Mouse (Mus musculus): ENCODE results near the gene Gatc. TPM values are rescaled to one million over a fixed set of nuclear protein-coding genes. Genes with fewer than 3 reads are reported as not detected.
A peak's percentile ranks its signal among the peaks of the same experiment; 100 is the strongest.
"Not testable (repeated sequence)": the region's sequence is repeated elsewhere in the genome, so short reads cannot be mapped to it uniquely, and the experiment has no call there.

Gatc gene
- polyA plus RNA-seq, 1 experiment from 2014 or later = 30.0 TPM

- Histone ChIP-seq H3K9me3 (no peaks in the 10 kb centered on the region), H3K27me3 (no peaks in the 10 kb centered on the region), H3K4me2 (replicated peaks) (peak within 1 kb of the TSS; percentile 61), H3K36me3 (peaks cover 29% of the 10 kb centered on the region), H3K27ac (peak within 1 kb of the TSS; percentile 91), H3K4me3 (peak within 1 kb of the TSS; percentile 87), H3K4me1 (peaks cover 21% of the 10 kb centered on the region), H3K9ac (peak within 1 kb of the TSS; percentile 94)
- under 1% methylated on average over 76 of the region's 97 CpGs for WGBS
- ATAC-seq (ENCODE audit: insufficient number of reproducible peaks, insufficient read depth, low FRiP score, low TSS enrichment) = peak; percentile 84
These were observed 13.9 kb downstream of the Gatc start, which contains the start of gene Srsf9 for GRCm38 (mm10) chr5:115326875-115327609. Srsf9 (plus strand) TSS chr5:115327177.

GRCm38 (mm10) chr5:115326256-115326831, 14.6 kb downstream of the Gatc start:
- Histone ChIP-seq H3K4me3 (peak overlapping the region; percentile 87), H3K4me2 (replicated peaks) (peak overlapping the region; percentile 61), H3K9me3 (no peaks in the 10 kb centered on the region), H3K27me3 (no peaks in the 10 kb centered on the region), H3K36me3 (peaks cover 22% of the 10 kb centered on the region), H3K9ac (peak overlapping the region; percentile 94), H3K4me1 (peaks cover 21% of the 10 kb centered on the region), H3K27ac (peak overlapping the region; percentile 91)
- 27% methylated on average over 11 of the region's 11 CpGs for WGBS
- 0 out of 2 replicates have a peak, but pooled peaks have one; percentile 13 for ATAC-seq (ENCODE audit: insufficient number of reproducible peaks, insufficient read depth, low FRiP score, low TSS enrichment)

GRCm38 (mm10) chr5:115319004-115319940, 21.7 kb downstream of the Gatc start:
- under 1% methylated on average over 22 of the region's 22 CpGs for WGBS

GRCm38 (mm10) chr5:115317645-115318328, 23.2 kb downstream of the Gatc start:
- Histone ChIP-seq H3K4me3 (0 out of 2 replicates have a peak overlapping the region, but pooled peaks have one; percentile 1), H3K27ac (peak overlapping the region; percentile 95), H3K9me3 (no peaks in the 10 kb centered on the region), H3K27me3 (no peaks in the 10 kb centered on the region), H3K36me3 (no peaks in the 10 kb centered on the region), H3K9ac (no peak overlapping the region), H3K4me1 (peaks cover 44% of the 10 kb centered on the region), H3K4me2 (replicated peaks) (peak overlapping the region; percentile 37)
- under 1% methylated on average over 10 of the region's 10 CpGs for WGBS
- peak; percentile 55 for ATAC-seq (ENCODE audit: insufficient number of reproducible peaks, insufficient read depth, low FRiP score, low TSS enrichment)

More at GRCm38 (mm10) chr5:115319004-115319940, 21.7 kb downstream of the Gatc start:
- Histone ChIP-seq H3K4me1 (peaks cover 35% of the 10 kb centered on the region), H3K9ac (peak overlapping the region; percentile 52), H3K4me2 (replicated peaks) (peak overlapping the region; percentile 76), H3K4me3 (peak overlapping the region; percentile 32), H3K36me3 (no peaks in the 10 kb centered on the region), H3K27ac (peak overlapping the region; percentile 77), H3K27me3 (no peaks in the 10 kb centered on the region), H3K9me3 (no peaks in the 10 kb centered on the region)
- peak; percentile 30; the same call in 1 of the 2 replicates for ATAC-seq (ENCODE audit: insufficient number of reproducible peaks, insufficient read depth, low FRiP score, low TSS enrichment)

GRCm38 (mm10) chr5:115316968-115317644, 23.9 kb downstream of the Gatc start:
- peaks cover 45% of the 10 kb centered on the region for H3K4me1 ChIP-seq
- H3K36me3 ChIP-seq = no peaks in the 10 kb centered on the region
- no peaks in the 10 kb centered on the region for H3K9me3 ChIP-seq
- 3% methylated on average over 14 of the region's 14 CpGs for WGBS
- H3K4me3 ChIP-seq = 0 out of 2 replicates have a peak overlapping the region, but pooled peaks have one; percentile 1
- peak overlapping the region; percentile 58 for H3K9ac ChIP-seq
- ATAC-seq (ENCODE audit: insufficient number of reproducible peaks, insufficient read depth, low FRiP score, low TSS enrichment) = peak; percentile 54; the same call in 1 of the 2 replicates
- no peaks in the 10 kb centered on the region for H3K27me3 ChIP-seq
- peak overlapping the region; percentile 95 for H3K27ac ChIP-seq
- H3K4me2 ChIP-seq (replicated peaks) = peak overlapping the region; percentile 37

- no peak for ATAC-seq (ENCODE audit: insufficient number of reproducible peaks, insufficient read depth, low FRiP score, low TSS enrichment)
- no peak overlapping the region for H3K27ac ChIP-seq
- no peak overlapping the region for H3K9ac ChIP-seq
These were observed 27.4 kb downstream of the Gatc start for GRCm38 (mm10) chr5:115313668-115313943.

GRCm38 (mm10) chr5:115312816-115313667, 27.9 kb downstream of the Gatc start:
- H3K27ac ChIP-seq = no peak overlapping the region
- H3K4me2 ChIP-seq (replicated peaks) = no peak overlapping the region
- no peaks in the 10 kb centered on the region for H3K36me3 ChIP-seq

More at GRCm38 (mm10) chr5:115313668-115313943, 27.4 kb downstream of the Gatc start:
- H3K4me3 ChIP-seq = no peak overlapping the region
- H3K27me3 ChIP-seq = no peaks in the 10 kb centered on the region
- no peaks in the 10 kb centered on the region for H3K9me3 ChIP-seq
- no peak overlapping the region for H3K4me2 ChIP-seq (replicated peaks)
- peaks cover 35% of the 10 kb centered on the region for H3K4me1 ChIP-seq
- H3K36me3 ChIP-seq = no peaks in the 10 kb centered on the region
- 29% methylated on average over 5 of the region's 5 CpGs for WGBS

GRCm38 (mm10) chr5:115312354-115312753, 28.6 kb downstream of the Gatc start:
- WGBS = 80% methylated on average over 4 of the region's 4 CpGs
- peaks cover 22% of the 10 kb centered on the region for H3K4me1 ChIP-seq
- H3K4me3 ChIP-seq = no peak overlapping the region
- no peaks in the 10 kb centered on the region for H3K36me3 ChIP-seq
- H3K27ac ChIP-seq = no peak overlapping the region
- H3K9ac ChIP-seq = no peak overlapping the region
- H3K4me2 ChIP-seq (replicated peaks) = no peak overlapping the region
- ATAC-seq (ENCODE audit: insufficient number of reproducible peaks, insufficient read depth, low FRiP score, low TSS enrichment) = no peak
- H3K9me3 ChIP-seq = no peaks in the 10 kb centered on the region
- H3K27me3 ChIP-seq = no peaks in the 10 kb centered on the region

More at GRCm38 (mm10) chr5:115312816-115313667, 27.9 kb downstream of the Gatc start:
- WGBS = 65% methylated on average over 10 of the region's 10 CpGs
- peaks cover 29% of the 10 kb centered on the region for H3K4me1 ChIP-seq
- no peak for ATAC-seq (ENCODE audit: insufficient number of reproducible peaks, insufficient read depth, low FRiP score, low TSS enrichment)
- no peak overlapping the region for H3K9ac ChIP-seq
- H3K27me3 ChIP-seq = no peaks in the 10 kb centered on the region
- no peak overlapping the region for H3K4me3 ChIP-seq
- no peaks in the 10 kb centered on the region for H3K9me3 ChIP-seq

- not testable (repeated sequence) for H3K9ac ChIP-seq; H3K9me3 ChIP-seq; H3K27ac ChIP-seq; H3K27me3 ChIP-seq; H3K4me3 ChIP-seq; ATAC-seq (ENCODE audit: insufficient number of reproducible peaks, insufficient read depth, low FRiP score, low TSS enrichment)
- peak overlapping the region; percentile 74; the same call in 1 of the 2 replicates for H3K4me2 ChIP-seq (replicated peaks)
- H3K4me1 ChIP-seq = peaks cover 22% of the 10 kb centered on the region
- 82% methylated on average over 7 of the region's 7 CpGs for WGBS
- peaks cover 19% of the 10 kb centered on the region for H3K36me3 ChIP-seq
These were observed 38.8 kb downstream of the Gatc start for GRCm38 (mm10) chr5:115302190-115302589.

- WGBS = 24% methylated on average over 13 of the region's 13 CpGs
- peak overlapping the region; percentile 62 for H3K9ac ChIP-seq
- no peaks in the 10 kb centered on the region for H3K27me3 ChIP-seq
- H3K4me1 ChIP-seq = peaks cover 22% of the 10 kb centered on the region
- ATAC-seq (ENCODE audit: insufficient number of reproducible peaks, insufficient read depth, low FRiP score, low TSS enrichment) = no peak
- H3K4me2 ChIP-seq (replicated peaks) = peak overlapping the region; percentile 74
- no peaks in the 10 kb centered on the region for H3K9me3 ChIP-seq
- H3K4me3 ChIP-seq = peak overlapping the region; percentile 96
- H3K36me3 ChIP-seq = peaks cover 24% of the 10 kb centered on the region
- H3K27ac ChIP-seq = peak overlapping the region; percentile 72
These were observed 39.4 kb downstream of the Gatc start for GRCm38 (mm10) chr5:115301615-115302014.

Data from embryonic facial prominence, embryonic 12.5 days (tissue).